Comparison of ENCODE assay signal across 8 mouse cellular contexts in the genomic region with DNA sequence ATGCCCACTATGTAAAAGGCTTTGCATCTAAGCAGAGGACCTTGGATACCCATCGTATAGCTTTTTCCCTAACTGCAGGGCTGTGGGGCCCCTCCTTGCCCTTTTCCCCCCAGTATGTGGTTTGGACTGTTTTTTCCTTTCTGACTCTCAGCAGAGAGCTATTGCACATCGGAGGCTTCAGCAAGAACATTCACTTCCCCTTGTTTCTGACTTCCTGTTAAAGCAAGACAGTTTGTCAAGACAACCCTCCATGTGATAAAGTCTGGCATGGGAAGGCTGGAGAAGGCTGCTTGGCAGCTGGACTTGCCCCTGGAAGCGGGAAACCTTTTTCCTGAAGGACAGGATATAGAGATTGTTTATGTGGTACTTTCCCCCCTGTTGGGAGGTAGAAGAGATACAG. TPM values are rescaled to one million over a fixed set of nuclear protein-coding genes. Genes with fewer than 3 reads are reported as not detected.
DNase-seq lines count a peak whose midpoint lies in the region; ATAC-seq and TF ChIP-seq lines count a peak whose summit lies in the region.

No protein-coding gene starts in this region.

- no peak for ATAC-seq in cerebellum, adult (ENCODE audit: insufficient number of reproducible peaks, low FRiP score, low TSS enrichment)

- peaks cover 83% of the 10 kb centered on the region for H3K36me3 ChIP-seq in limb, embryonic 10.5 days

- no peaks in the 10 kb centered on the region for H3K27me3 ChIP-seq in limb, embryonic 10.5 days (ENCODE audit: low read depth, poor library complexity, severe bottlenecking)

- WGBS in limb, embryonic 10.5 days = 83% methylated on average over 3 of the region's 3 CpGs

- DNase-seq in gastrocnemius, adult 2 months = no peak
- DNase-seq in gastrocnemius, postnatal 4 days (ENCODE audit: low spot score in 2 of 2) = no peak
- peak; percentile 49 for DNase-seq in kidney, postnatal 14 days
- peak; percentile 19 to 34 for DNase-seq in natural killer cell, adult 2 months (ENCODE audit: low spot score in 2 of 2)
- no peak for DNase-seq in ovary, adult 18-20 months (ENCODE audit: low spot score)
- no peak for DNase-seq in limb, embryonic 10.5 days (ENCODE audit: low spot score)

- peaks cover 4% of the 10 kb centered on the region; the same call in 1 of the 2 replicates for H3K4me1 ChIP-seq in cortical plate, adult 2 months (ENCODE audit: control insufficient read depth, insufficient read depth, low read length)
- H3K4me1 ChIP-seq in limb, embryonic 10.5 days = no peaks in the 10 kb centered on the region

- no peak for TF ChIP-seq CTCF in gastrocnemius, adult 2 months (IDR thresholded peaks at IDR 0.05)
- no peak for TF ChIP-seq CTCF in cortical plate, adult 2 months (IDR thresholded peaks at IDR 0.05; ENCODE audit: extremely low read depth, insufficient read depth, low read length)

- peak overlapping the region; percentile 40 for H3K27ac ChIP-seq in gastrocnemius, adult 2 months
- peak overlapping the region; percentile 12; the same call in 1 of the 2 replicates for H3K27ac ChIP-seq in cortical plate, adult 2 months (ENCODE audit: insufficient read depth, low read length)
- H3K27ac ChIP-seq in limb, embryonic 10.5 days = no peak overlapping the region

- H3K9me3 ChIP-seq in limb, embryonic 10.5 days (replicated peaks) = no peaks in the 10 kb centered on the region

- no peak for TF ChIP-seq POLR2A in cortical plate, adult 2 months (IDR thresholded peaks at IDR 0.05; ENCODE audit: extremely low read depth, insufficient read depth, low read length)

- no peak overlapping the region for H3K4me3 ChIP-seq in gastrocnemius, adult 2 months
- H3K4me3 ChIP-seq in cortical plate, adult 2 months (ENCODE audit: insufficient read depth, low read length) = no peak overlapping the region
- H3K4me3 ChIP-seq in limb, embryonic 10.5 days = no peak overlapping the region

- intact Hi-C loops in gastrocnemius, adult 2 months (cut with DNase I) = no loop called here

RNA-seq across cellular contexts. Expression of gene Gm10840, which starts 37.9 kb away (rescaled TPM):
- not detected for total RNA-seq in gastrocnemius, adult 2 months (2021)
- total RNA-seq in gastrocnemius, postnatal 4 days (2021) = not detected
- not detected in 2 replicates for polyA plus RNA-seq in cortical plate, adult 2 months (2012; rRNA removed)
- 1.0 TPM in 1 of 2 replicates, not detected in the other for polyA plus RNA-seq in limb, embryonic 10.5 days (2016; fragmentation: Nextera tagmentation; extraction: Ambion mirVana)

RNA-seq across cellular contexts. Expression of gene Limd2, which starts 37.9 kb away (rescaled TPM):
- 1 to 10 TPM; 1.3 to 1.7 TPM for total RNA-seq in gastrocnemius, adult 2 months (2021)
- 10 to 100 TPM; 35.8 to 40.7 TPM for total RNA-seq in gastrocnemius, postnatal 4 days (2021)
- polyA plus RNA-seq in cortical plate, adult 2 months (2012; rRNA removed) = 86.0 and 102 TPM in 2 replicates
- polyA plus RNA-seq in limb, embryonic 10.5 days (2016; fragmentation: Nextera tagmentation; extraction: Ambion mirVana) = 603 and 638 TPM in 2 replicates

RNA-seq across cellular contexts. Expression of gene Map3k3, which starts 38.3 kb away (rescaled TPM):
- 10 to 100 TPM; 23.2 to 25.7 TPM for total RNA-seq in gastrocnemius, adult 2 months (2021)
- total RNA-seq in gastrocnemius, postnatal 4 days (2021) = 10 to 100 TPM; 45.9 to 47.1 TPM
- 32.3 and 33.2 TPM in 2 replicates for polyA plus RNA-seq in cortical plate, adult 2 months (2012; rRNA removed)
- 21.6 and 23.3 TPM in 2 replicates for polyA plus RNA-seq in limb, embryonic 10.5 days (2016; fragmentation: Nextera tagmentation; extraction: Ambion mirVana)

RNA-seq across cellular contexts. Expression of gene Taco1, which starts 56.9 kb away (rescaled TPM):
- total RNA-seq in gastrocnemius, adult 2 months (2021) = 10 to 100 TPM; 33.5 to 50.1 TPM
- 10 to 100 TPM; 19.6 to 19.8 TPM for total RNA-seq in gastrocnemius, postnatal 4 days (2021)
- polyA plus RNA-seq in cortical plate, adult 2 months (2012; rRNA removed) = 11.9 and 12.4 TPM in 2 replicates
- polyA plus RNA-seq in limb, embryonic 10.5 days (2016; fragmentation: Nextera tagmentation; extraction: Ambion mirVana) = 14.3 and 14.6 TPM in 2 replicates

Comparison
In these comparisons a context has a peak if more than half of its experiments do, and no peak if none do; other contexts are left out.
1. RNA of gene Limd2, which starts 37.9 kb away (total RNA-seq): 35.8 to 40.7 TPM in gastrocnemius, postnatal 4 days; 1.3 to 1.7 TPM in gastrocnemius, adult 2 months; every median in the first group is over 10 times any median in the second.
2. DNase-seq: peak in kidney, postnatal 14 days (single experiment) and natural killer cell, adult 2 months (2 of 2); none in gastrocnemius, adult 2 months (single experiment), gastrocnemius, postnatal 4 days (0 of 2), ovary, adult 18-20 months (single experiment) and limb, embryonic 10.5 days (single experiment).